In genomic region chr11:79833817-79834216, GRCm38 (mm10) we compare ENCODE assay signal across 24 mouse cellular contexts.
DNase-seq lines count a peak whose midpoint lies in the region; ATAC-seq lines count a peak whose summit lies in the region.
"Had no signal": no experiment of that assay in that cellular context is flagged by ENCODE, and none has a peak within 500 bp of the region (broad histone marks: within the 10 kb centered on the region; RNA-seq: fewer than 3 reads in every experiment).

No protein-coding gene starts in this region.

- ATAC-seq in forebrain, embryonic 16.5 days, result no peak
- 0 out of 2 replicates have a peak, but pooled peaks have one; percentile 48 for ATAC-seq in neural tube, embryonic 12.5 days (ENCODE audit: low FRiP score, low read depth)
- ATAC-seq: intestine, embryonic 16.5 days had no signal

- H3K4me3 ChIP-seq in forebrain, embryonic 10.5 days, result no peak overlapping the region
- H3K4me3 ChIP-seq in forebrain, embryonic 16.5 days (replicated peaks; ENCODE audit: low read length), result no peak overlapping the region
- no peak overlapping the region for H3K4me3 ChIP-seq in neural tube, embryonic 12.5 days
- H3K4me3 ChIP-seq: hindbrain, embryonic 15.5 days; kidney, embryonic 15.5 days; limb, embryonic 15.5 days; lung, embryonic 15.5 days; midbrain, embryonic 12.5 days; stomach, embryonic 15.5 days had no signal

- peaks cover 31% of the 10 kb centered on the region for H3K4me1 ChIP-seq in forebrain, embryonic 10.5 days
- H3K4me1 ChIP-seq in forebrain, embryonic 16.5 days (replicated peaks; ENCODE audit: control insufficient read depth, insufficient read depth, low read length), result no peaks in the 10 kb centered on the region
- 0 out of 2 replicates have a peak, but pooled peaks cover 3% of the 10 kb centered on the region for H3K4me1 ChIP-seq in neural tube, embryonic 12.5 days
- H3K4me1 ChIP-seq: hindbrain, embryonic 15.5 days had no signal

- no peak overlapping the region for H3K4me2 ChIP-seq in forebrain, embryonic 16.5 days (ENCODE audit: low read length)
- no peak overlapping the region for H3K4me2 ChIP-seq in neural tube, embryonic 12.5 days (replicated peaks)
- H3K4me2 ChIP-seq: hindbrain, embryonic 15.5 days; kidney, embryonic 15.5 days; limb, embryonic 15.5 days; lung, embryonic 15.5 days; midbrain, embryonic 12.5 days; stomach, embryonic 15.5 days had no signal

- H3K27me3 ChIP-seq in forebrain, embryonic 10.5 days (ENCODE audit: poor library complexity, severe bottlenecking), result no peaks in the 10 kb centered on the region
- H3K27me3 ChIP-seq in forebrain, embryonic 16.5 days (replicated peaks; ENCODE audit: control insufficient read depth, insufficient read depth, low read length), result no peaks in the 10 kb centered on the region
- H3K27me3 ChIP-seq in neural tube, embryonic 12.5 days (replicated peaks), result no peaks in the 10 kb centered on the region
- H3K27me3 ChIP-seq: hindbrain, embryonic 15.5 days; kidney, embryonic 15.5 days; limb, embryonic 15.5 days; lung, embryonic 15.5 days; midbrain, embryonic 12.5 days; stomach, embryonic 15.5 days had no signal

- H3K27ac ChIP-seq in forebrain, embryonic 10.5 days, result 0 out of 2 replicates have a peak overlapping the region, but pooled peaks have one; percentile 5
- no peak overlapping the region for H3K27ac ChIP-seq in forebrain, embryonic 16.5 days (ENCODE audit: low read length)
- H3K27ac ChIP-seq in neural tube, embryonic 12.5 days, result no peak overlapping the region
- H3K27ac ChIP-seq: hindbrain, embryonic 15.5 days; kidney, embryonic 15.5 days; limb, embryonic 15.5 days; liver, embryonic 14.5 days; lung, embryonic 15.5 days; midbrain, embryonic 12.5 days; stomach, embryonic 15.5 days had no signal

- H3K9me3 ChIP-seq in forebrain, embryonic 10.5 days, result no peaks in the 10 kb centered on the region
- no peaks in the 10 kb centered on the region for H3K9me3 ChIP-seq in forebrain, embryonic 16.5 days (ENCODE audit: control insufficient read depth, low read length)
- no peaks in the 10 kb centered on the region for H3K9me3 ChIP-seq in neural tube, embryonic 12.5 days
- H3K9me3 ChIP-seq: hindbrain, embryonic 15.5 days; kidney, embryonic 15.5 days; limb, embryonic 15.5 days; lung, embryonic 15.5 days; midbrain, embryonic 12.5 days; stomach, embryonic 15.5 days had no signal

- DNase-seq in forebrain, embryonic 10.5 days (ENCODE audit: extremely low spot score, low spot score), result no peak
- no peak for DNase-seq in neural tube, embryonic 10.5 days (ENCODE audit: extremely low spot score, low spot score)
- peak; percentile 34 for DNase-seq in embryo, embryonic 10 days (ENCODE audit: low spot score)
- DNase-seq in mesoderm, embryonic 11.5 days (ENCODE audit: low read depth, low spot score), result peak; percentile 30
- DNase-seq in left cerebral cortex, adult 9 months (ENCODE audit: low spot score in 2 of 2), result no peak
- no peak for DNase-seq in frontal cortex, adult 2 months (ENCODE audit: extremely low spot score in 1 of 2, low spot score in 1 of 2)
- DNase-seq: adrenal gland, postnatal 25 days; cerebellum, adult 8-10 months; cerebellum, postnatal 36 days; gastrocnemius, postnatal 36 days; kidney, postnatal 36 days; lung, postnatal 36 days; right cerebral cortex, adult 18-20 months; right cerebral cortex, postnatal 4 days had no signal

- H3K36me3 ChIP-seq in forebrain, embryonic 10.5 days (replicated peaks), result no peaks in the 10 kb centered on the region
- H3K36me3 ChIP-seq in forebrain, embryonic 16.5 days (ENCODE audit: control insufficient read depth, insufficient read depth), result no peaks in the 10 kb centered on the region
- no peaks in the 10 kb centered on the region for H3K36me3 ChIP-seq in neural tube, embryonic 12.5 days
- H3K36me3 ChIP-seq: hindbrain, embryonic 15.5 days; kidney, embryonic 15.5 days; limb, embryonic 15.5 days; lung, embryonic 15.5 days; midbrain, embryonic 12.5 days; stomach, embryonic 15.5 days had no signal

- H3K9ac ChIP-seq in forebrain, embryonic 16.5 days (replicated peaks; ENCODE audit: low read depth, low read length), result no peak overlapping the region
- no peak overlapping the region for H3K9ac ChIP-seq in neural tube, embryonic 12.5 days
- H3K9ac ChIP-seq: hindbrain, embryonic 15.5 days; kidney, embryonic 15.5 days; limb, embryonic 15.5 days; liver, embryonic 14.5 days; lung, embryonic 15.5 days; midbrain, embryonic 12.5 days; stomach, embryonic 15.5 days had no signal

- WGBS in forebrain, embryonic 10.5 days, result 52% methylated on average over 2 of the region's 2 CpGs
- 35% methylated on average over 2 of the region's 2 CpGs for WGBS in forebrain, embryonic 16.5 days
- WGBS in neural tube, embryonic 12.5 days, result 14% methylated on average over 2 of the region's 2 CpGs

Comparison
In these comparisons a context has a peak if more than half of its experiments do, and no peak if none do; other contexts are left out.
1. DNase-seq: peak in embryo, embryonic 10 days (single experiment) and mesoderm, embryonic 11.5 days (single experiment); none in forebrain, embryonic 10.5 days (single experiment), neural tube, embryonic 10.5 days (single experiment), left cerebral cortex, adult 9 months (0 of 2) and frontal cortex, adult 2 months (0 of 2).